Mouse (Mus musculus) testis, adult 2 months (tissue): ENCODE measurements at regions not wholly inside any gene's neighbourhood (a gene's known extent, or its start where the extent isn't known, plus 50 kb on each side); places are given as distances from the start of the nearest gene placed in this dataset.

Experiments
- CTCF ChIP-seq: fragments of 200-500 bp; IDR thresholded peaks from 2 replicates; pipeline ENCODE4 v1.5.1; 2012; ENCODE audit warnings: low read depth, mild to moderate bottlenecking, inconsistent platforms, low read length, moderate library complexity; ENCODE audit not compliant: control insufficient read depth, insufficient read depth, insufficient replicate concordance
- POLR2A ChIP-seq: fragments of 200-500 bp; IDR thresholded peaks from 2 replicates; pipeline ENCODE4 v1.6.1; 2012; ENCODE audit warnings: low read depth, mild to moderate bottlenecking, inconsistent platforms, low read length, moderate library complexity; ENCODE audit not compliant: control insufficient read depth

DNA sequence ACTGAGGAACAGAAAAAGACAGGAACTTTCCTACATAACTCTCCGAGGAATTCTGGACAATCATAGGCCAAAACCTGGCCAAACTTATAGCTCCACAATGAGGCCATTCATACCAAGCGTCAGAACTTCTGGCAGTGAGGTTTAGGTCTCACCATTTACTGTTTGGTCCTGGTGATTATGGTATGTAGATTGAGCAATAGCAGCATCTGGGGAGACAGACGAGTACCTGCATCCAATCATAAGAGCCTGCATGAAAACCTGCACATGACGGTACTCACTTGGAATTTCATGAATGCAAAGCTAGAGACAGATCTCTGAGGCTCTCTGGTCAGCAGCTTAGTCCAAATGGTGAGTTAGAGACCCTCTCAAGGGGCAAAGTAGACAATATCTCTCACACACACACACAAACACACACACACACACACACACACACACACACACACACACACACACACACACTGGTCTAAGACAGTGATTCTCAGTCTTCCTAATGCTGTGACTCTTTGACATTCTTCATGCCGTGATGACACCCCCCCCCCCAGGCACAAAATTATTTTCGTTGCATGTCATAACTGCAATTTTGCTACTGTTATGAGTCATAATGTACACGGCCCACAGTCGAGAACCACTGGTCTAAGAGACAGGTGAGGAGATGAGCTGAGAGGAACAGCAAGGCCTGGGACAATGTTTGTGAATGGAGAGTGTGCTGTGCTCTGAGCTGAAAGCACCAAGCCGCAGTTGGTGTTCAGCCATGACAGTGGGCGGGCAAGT is 522.6 kb upstream of the Atp11b start:
- TF ChIP-seq POLR2A (no peak), CTCF (no peak)
